Comparison of ENCODE assay signal across 16 mouse cellular contexts in the genomic region with DNA sequence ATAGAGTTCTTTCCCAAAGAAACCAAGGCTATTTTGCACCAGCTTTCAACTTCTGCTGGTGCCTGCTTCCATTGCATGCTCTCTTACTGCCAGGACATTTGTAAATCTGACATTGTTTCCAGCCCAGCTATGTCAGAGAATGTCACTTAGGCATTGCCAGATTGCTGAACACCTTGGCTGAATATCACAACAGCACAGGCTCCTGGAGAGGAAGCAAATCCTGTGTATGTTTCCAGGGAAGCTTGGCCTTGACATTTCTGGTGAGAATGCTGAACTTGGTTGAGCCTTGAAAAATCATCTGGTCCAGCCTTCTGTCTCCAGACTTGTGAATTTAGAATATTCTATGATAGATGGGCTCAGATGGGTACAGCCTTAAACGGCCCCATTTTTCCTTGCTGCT.
DNase-seq lines count a peak whose midpoint lies in the region; ATAC-seq lines count a peak whose summit lies in the region.
"Had no signal": no experiment of that assay in that cellular context is flagged by ENCODE, and none has a peak within 500 bp of the region (broad histone marks: within the 10 kb centered on the region; RNA-seq: fewer than 3 reads in every experiment).

No protein-coding gene starts in this region.

- no peak overlapping the region for H3K9ac ChIP-seq in heart, embryonic 13.5 days
- H3K9ac ChIP-seq: forebrain, embryonic 15.5 days; hindbrain, embryonic 13.5 days; intestine, embryonic 15.5 days; liver, embryonic 15.5 days had no signal

- peak; percentile 84 for DNase-seq in heart, adult 11 months
- no peak for DNase-seq in heart, postnatal 4 days
- peak; percentile 41 for DNase-seq in cerebellum, adult 11 months
- DNase-seq in cerebellum, adult 9-10 months: peak; percentile 81
- no peak for DNase-seq in left cerebral cortex, postnatal 25 days (ENCODE audit: low spot score in 2 of 2)
- no peak for DNase-seq in urinary bladder, postnatal 25 days (ENCODE audit: low spot score)
- DNase-seq: lung, postnatal 10 days had no signal

- peak overlapping the region; percentile 48; the same call in 1 of the 2 replicates for H3K27ac ChIP-seq in heart, embryonic 13.5 days (replicated peaks)
- H3K27ac ChIP-seq: forebrain, embryonic 15.5 days; hindbrain, embryonic 13.5 days; intestine, embryonic 15.5 days; kidney, postnatal 0 days; liver, embryonic 15.5 days had no signal

- H3K9me3 ChIP-seq in heart, embryonic 13.5 days: no peaks in the 10 kb centered on the region
- H3K9me3 ChIP-seq: forebrain, embryonic 15.5 days; hindbrain, embryonic 13.5 days; intestine, embryonic 15.5 days; liver, embryonic 15.5 days had no signal

- no peak overlapping the region for H3K4me3 ChIP-seq in heart, embryonic 13.5 days
- H3K4me3 ChIP-seq: erythroblast, embryonic 14.5 days; forebrain, embryonic 15.5 days; hindbrain, embryonic 13.5 days; intestine, embryonic 15.5 days; liver, embryonic 15.5 days; megakaryocyte, embryonic 14.5 days had no signal

- 64% methylated on average over 1 of the region's 1 CpGs for WGBS in heart, embryonic 13.5 days

- H3K27me3 ChIP-seq in heart, embryonic 13.5 days (replicated peaks): no peaks in the 10 kb centered on the region
- H3K27me3 ChIP-seq: forebrain, embryonic 15.5 days; hindbrain, embryonic 13.5 days; intestine, embryonic 15.5 days; liver, embryonic 15.5 days; megakaryocyte, embryonic 14.5 days had no signal

- ATAC-seq in heart, embryonic 13.5 days (ENCODE audit: extremely low read depth, insufficient number of reproducible peaks, low FRiP score, low TSS enrichment): no peak
- ATAC-seq: forebrain, embryonic 15.5 days; intestine, embryonic 15.5 days; midbrain, embryonic 16.5 days had no signal

- no peaks in the 10 kb centered on the region for H3K36me3 ChIP-seq in heart, embryonic 13.5 days
- H3K36me3 ChIP-seq: forebrain, embryonic 15.5 days; hindbrain, embryonic 13.5 days; intestine, embryonic 15.5 days; liver, embryonic 15.5 days had no signal

- H3K4me2 ChIP-seq in heart, embryonic 13.5 days: no peak overlapping the region
- H3K4me2 ChIP-seq: forebrain, embryonic 15.5 days; hindbrain, embryonic 13.5 days; intestine, embryonic 15.5 days; liver, embryonic 15.5 days had no signal

- peaks cover 54% of the 10 kb centered on the region for H3K4me1 ChIP-seq in heart, embryonic 13.5 days
- H3K4me1 ChIP-seq: intestine, embryonic 15.5 days; liver, embryonic 15.5 days; megakaryocyte, embryonic 14.5 days had no signal

- intact Hi-C loops in left cerebral cortex, postnatal 25 days (cut with DNase I): no loop called here

Comparison
In these comparisons a context has a peak if more than half of its experiments do, and no peak if none do; other contexts are left out.
1. DNase-seq: peak in heart, adult 11 months (single experiment), cerebellum, adult 11 months (single experiment) and cerebellum, adult 9-10 months (single experiment); none in heart, postnatal 4 days (single experiment), left cerebral cortex, postnatal 25 days (0 of 2) and urinary bladder, postnatal 25 days (single experiment).